Mouse (Mus musculus): ENCODE data around the gene Rabl3.

Rabl3 gene

GRCm38 (mm10) chr16:37550266-37550665, 10.6 kb downstream of the Rabl3 start:
- DNase-seq (ENCODE audit: low read depth), result no peak

- no peak for DNase-seq (ENCODE audit: low read depth)
Measured at GRCm38 (mm10) chr16:37550981-37551380, 11.3 kb downstream of the Rabl3 start.

- DNase-seq (ENCODE audit: low read depth), result no peak
Measured at GRCm38 (mm10) chr16:37552824-37553223, 13.1 kb downstream of the Rabl3 start.

- DNase-seq (ENCODE audit: low read depth), result no peak
Measured at GRCm38 (mm10) chr16:37562414-37562813, 22.7 kb downstream of the Rabl3 start.

GRCm38 (mm10) chr16:37562961-37563360, 23.3 kb downstream of the Rabl3 start:
- no peak for DNase-seq (ENCODE audit: low read depth)

GRCm38 (mm10) chr16:37565117-37565516, 25.4 kb downstream of the Rabl3 start:
- DNase-seq (ENCODE audit: low read depth), result no peak

GRCm38 (mm10) chr16:37566107-37566506, 26.4 kb downstream of the Rabl3 start:
- DNase-seq (ENCODE audit: low read depth), result no peak

- no peak for DNase-seq (ENCODE audit: low read depth)
Measured at GRCm38 (mm10) chr16:37567113-37568050, 27.7 kb downstream of the Rabl3 start.

- DNase-seq (ENCODE audit: low read depth), result no peak
Measured at GRCm38 (mm10) chr16:37571554-37571953, 31.9 kb downstream of the Rabl3 start.

GRCm38 (mm10) chr16:37572117-37572754, 32.6 kb downstream of the Rabl3 start:
- DNase-seq (ENCODE audit: low read depth), result no peak

GRCm38 (mm10) chr16:37573061-37573460, 33.4 kb downstream of the Rabl3 start:
- DNase-seq (ENCODE audit: low read depth), result no peak

- no peak for DNase-seq (ENCODE audit: low read depth)
Measured at GRCm38 (mm10) chr16:37575325-37575724, 35.6 kb downstream of the Rabl3 start.

GRCm38 (mm10) chr16:37579591-37579990, 39.9 kb downstream of the Rabl3 start:
- DNase-seq (ENCODE audit: low read depth), result no peak

- DNase-seq (ENCODE audit: low read depth), result no peak
Measured at GRCm38 (mm10) chr16:37579994-37580393, 40.3 kb downstream of the Rabl3 start, which contains the start of gene Hgd. Gene Hgd (plus strand): TSS chr16:37580153.

- DNase-seq (ENCODE audit: low read depth), result no peak
Measured at GRCm38 (mm10) chr16:37580651-37581050, 41.0 kb downstream of the Rabl3 start.

- DNase-seq (ENCODE audit: low read depth), result no peak
Measured at GRCm38 (mm10) chr16:37581901-37582300, 42.2 kb downstream of the Rabl3 start.

- no peak for DNase-seq (ENCODE audit: low read depth)
Measured at GRCm38 (mm10) chr16:37583306-37583705, 43.6 kb downstream of the Rabl3 start.

GRCm38 (mm10) chr16:37583801-37584200, 44.1 kb downstream of the Rabl3 start:
- DNase-seq (ENCODE audit: low read depth), result no peak

- DNase-seq (ENCODE audit: low read depth), result peak; percentile 4
Measured at GRCm38 (mm10) chr16:37584218-37585035, 44.7 kb downstream of the Rabl3 start.

GRCm38 (mm10) chr16:37585129-37585563, 45.5 kb downstream of the Rabl3 start:
- no peak for DNase-seq (ENCODE audit: low read depth)

- no peak for DNase-seq (ENCODE audit: low read depth)
Measured at GRCm38 (mm10) chr16:37590921-37591320, 51.2 kb downstream of the Rabl3 start.

GRCm38 (mm10) chr16:37591551-37591950, 51.9 kb downstream of the Rabl3 start:
- no peak for DNase-seq (ENCODE audit: low read depth)

Measured in c-Kit-positive CD71-negative TER-119-negative erythroid progenitor cells, embryonic 14.5 days (primary cell).